Mouse (Mus musculus) bone marrow, adult 2 months (tissue): ENCODE measurements at regions not wholly inside any gene's neighbourhood (a gene's known extent, or its start where the extent isn't known, plus 50 kb on each side); places are given as distances from the start of the nearest gene placed in this dataset.

Experiments
- CTCF ChIP-seq: fragments of 200-500 bp; IDR thresholded peaks from 2 replicates; pipeline ENCODE4 v1.5.1; 2011; ENCODE audit warnings: low read length, control low read depth; ENCODE audit not compliant: control insufficient read depth, insufficient read depth
- POLR2A ChIP-seq: fragments of 200-500 bp; IDR thresholded peaks from 2 replicates; pipeline ENCODE4 v1.6.1; 2011; ENCODE audit warnings: low read depth, mild to moderate bottlenecking, control low read depth, low read length, borderline replicate concordance; ENCODE audit not compliant: control insufficient read depth

- TF ChIP-seq POLR2A (no peak), CTCF (no peak)
Measured at GRCm38 (mm10) chr13:59387627-59388325, 197.3 kb downstream of the Agtpbp1 start.
